Mouse (Mus musculus) lung, postnatal 0 days (tissue): ENCODE data around the gene Gm16181. TPM values are rescaled to one million over a fixed set of nuclear protein-coding genes. Genes with fewer than 3 reads are reported as not detected.

Experiments
- ATAC-seq: fragments of 200-750 bp; cut with Nextera tagmentation; 2 replicates; pipeline ENCODE4 v1.8.0; 2017; ENCODE audit warnings: moderate library complexity
- DNase-seq: peaks from one replicate; pipeline ENCODE4 v3.0.0-alpha.2; 2016; ENCODE audit warnings: low spot score
- H3K27ac ChIP-seq: fragments of 300-500 bp; sonication (generic); 2 replicates; pipeline ENCODE4 v1.5.1; 2014; ENCODE audit warnings: antibody characterized with exemption, mild to moderate bottlenecking, low read length, mixed read lengths
- H3K27me3 ChIP-seq: fragments of 300-500 bp; sonication (generic); replicated peaks from 2 replicates; pipeline ENCODE4 v1.6.1; 2014; ENCODE audit warnings: low read length, mixed read lengths; ENCODE audit not compliant: insufficient read depth
- H3K36me3 ChIP-seq: fragments of 300-500 bp; sonication (generic); 2 replicates; pipeline ENCODE4 v1.6.1; 2014; ENCODE audit warnings: low read length, mixed read lengths; ENCODE audit not compliant: insufficient read depth
- H3K4me1 ChIP-seq: fragments of 300-500 bp; sonication (generic); 2 replicates; pipeline ENCODE4 v1.6.1; 2014; ENCODE audit warnings: antibody characterized with exemption, low read depth, low read length, mixed read lengths; ENCODE audit not compliant: insufficient read depth
- H3K4me2 ChIP-seq: fragments of 300-500 bp; sonication (generic); replicated peaks from 2 replicates; pipeline ENCODE4 v1.6.1; 2014; ENCODE audit warnings: low read depth, mild to moderate bottlenecking, low read length, moderate library complexity, mixed read lengths
- H3K4me3 ChIP-seq: fragments of 300-500 bp; sonication (generic); 2 replicates; pipeline ENCODE4 v1.5.1; 2014; ENCODE audit warnings: low read depth, low read length
- H3K9ac ChIP-seq: fragments of 300-500 bp; sonication (generic); replicated peaks from 2 replicates; pipeline ENCODE4 v1.6.1; 2014; ENCODE audit warnings: low read depth, mild to moderate bottlenecking
- H3K9me3 ChIP-seq: fragments of 300-500 bp; sonication (generic); 2 replicates; pipeline ENCODE4 v1.6.1; 2016; ENCODE audit warnings: low read length, mixed read lengths
- CTCF ChIP-seq: IDR thresholded peaks from 2 replicates; pipeline ENCODE4 v1.5.1; 2016; ENCODE audit warnings: antibody characterized with exemption, mild to moderate bottlenecking
- EP300 ChIP-seq: IDR thresholded peaks from 2 replicates; pipeline ENCODE4 v1.6.1; 2016; ENCODE audit warnings: antibody characterized with exemption, mild to moderate bottlenecking, control low read depth
- WGBS: fragments of 180-500 bp; shearing (Covaris S2); extraction: QIAGEN DNeasy Blood & Tissue Kit; methylation state at CpG from one replicate; pipeline ENCODE4 v1.1.7; 2014; 5-methylcytosine and 5-hydroxymethylcytosine counted together
- polyA plus RNA-seq: library from polyadenylated mRNA; unstranded; fragments of >200 nt; fragmentation: Nextera tagmentation; extraction: Ambion mirVana; gene quantifications from 2 replicates; pipeline ENCODE4 v1.2.1, GENCODE M21; 2015

Gm16181 gene
- polyA plus RNA-seq, 1 experiment from 2014 or later = not detected

- Histone ChIP-seq H3K9ac (no peak overlapping the region), H3K36me3 (no peaks in the 10 kb centered on the region), H3K27me3 (no peaks in the 10 kb centered on the region), H3K4me1 (no peaks in the 10 kb centered on the region), H3K4me2 (no peak overlapping the region), H3K4me3 (no peak overlapping the region), H3K27ac (no peak overlapping the region), H3K9me3 (no peaks in the 10 kb centered on the region)
- WGBS = 30% methylated on average over 3 of the region's 3 CpGs
- TF ChIP-seq EP300 (no peak), CTCF (no peak)
- no peak for DNase-seq
- no peak for ATAC-seq
Observed at GRCm38 (mm10) chr17:35210593-35210992, 10.0 kb upstream of the Gm16181 start.

GRCm38 (mm10) chr17:35213071-35213470 is 7.6 kb upstream of the Gm16181 start:
- DNase-seq (no peak), ATAC-seq (no peak)
- H3K36me3 ChIP-seq = no peaks in the 10 kb centered on the region
- H3K4me3 ChIP-seq = no peak overlapping the region
- no peaks in the 10 kb centered on the region for H3K4me1 ChIP-seq
- H3K27me3 ChIP-seq = no peaks in the 10 kb centered on the region
- 91% methylated on average over 5 of the region's 5 CpGs for WGBS
- H3K4me2 ChIP-seq = no peak overlapping the region
- TF ChIP-seq EP300 (no peak), CTCF (no peak)
- H3K9me3 ChIP-seq = no peaks in the 10 kb centered on the region
- H3K9ac ChIP-seq = no peak overlapping the region
- no peak overlapping the region for H3K27ac ChIP-seq

- Histone ChIP-seq H3K4me3 (no peak overlapping the region), H3K4me2 (peak overlapping the region; percentile 28; the same call in 1 of the 2 replicates), H3K4me1 (peaks cover 10% of the 10 kb centered on the region), H3K36me3 (0 out of 2 replicates have a peak, but pooled peaks cover 5% of the 10 kb centered on the region), H3K27me3 (no peaks in the 10 kb centered on the region), H3K27ac (peak overlapping the region; percentile 54), H3K9ac (no peak overlapping the region), H3K9me3 (no peaks in the 10 kb centered on the region)
- peak; percentile 53 for DNase-seq
- peak; percentile 63 for ATAC-seq
- no peak for TF ChIP-seq CTCF
- TF ChIP-seq EP300 = no peak
- WGBS = 68% methylated on average over 18 of the region's 18 CpGs
Observed at GRCm38 (mm10) chr17:35218516-35219193, 2.0 kb upstream of the Gm16181 start.

GRCm38 (mm10) chr17:35219601-35220041 is 1.0 kb upstream of the Gm16181 start:
- Histone ChIP-seq H3K27ac (no peak overlapping the region), H3K36me3 (0 out of 2 replicates have a peak, but pooled peaks cover 5% of the 10 kb centered on the region), H3K4me1 (peaks cover 10% of the 10 kb centered on the region), H3K9ac (no peak overlapping the region), H3K4me2 (0 out of 2 replicates have a peak overlapping the region, but pooled peaks have one; percentile 3), H3K9me3 (no peaks in the 10 kb centered on the region), H3K4me3 (no peak overlapping the region), H3K27me3 (no peaks in the 10 kb centered on the region)
- 54% methylated on average over 6 of the region's 6 CpGs for WGBS
- DNase-seq (peak; percentile 33), ATAC-seq (no peak)
- TF ChIP-seq EP300 = no peak
- no peak for TF ChIP-seq CTCF

- peak; percentile 51 for DNase-seq
- 60% methylated on average over 6 of the region's 6 CpGs for WGBS
- TF ChIP-seq EP300 = no peak
- no peak for TF ChIP-seq CTCF
Observed at GRCm38 (mm10) chr17:35222299-35222698, 1.7 kb downstream of the Gm16181 start.

GRCm38 (mm10) chr17:35224641-35225040 is 4.0 kb downstream of the Gm16181 start:
- 0 out of 2 replicates have a peak, but pooled peaks cover 11% of the 10 kb centered on the region for H3K36me3 ChIP-seq

More at GRCm38 (mm10) chr17:35222299-35222698, 1.7 kb downstream of the Gm16181 start:
- H3K4me3 ChIP-seq = no peak overlapping the region
- no peaks in the 10 kb centered on the region for H3K9me3 ChIP-seq
- 0 out of 2 replicates have a peak overlapping the region, but pooled peaks have one; percentile 26 for H3K27ac ChIP-seq
- no peaks in the 10 kb centered on the region for H3K27me3 ChIP-seq
- no peak overlapping the region for H3K4me2 ChIP-seq
- H3K9ac ChIP-seq = no peak overlapping the region
- H3K4me1 ChIP-seq = peaks cover 10% of the 10 kb centered on the region
- ATAC-seq = peak; percentile 27
- 0 out of 2 replicates have a peak, but pooled peaks cover 11% of the 10 kb centered on the region for H3K36me3 ChIP-seq

More at GRCm38 (mm10) chr17:35224641-35225040, 4.0 kb downstream of the Gm16181 start:
- H3K4me2 ChIP-seq = no peak overlapping the region
- no peak overlapping the region for H3K4me3 ChIP-seq
- H3K27ac ChIP-seq = no peak overlapping the region
- H3K27me3 ChIP-seq = no peaks in the 10 kb centered on the region
- DNase-seq = no peak
- H3K4me1 ChIP-seq = peaks cover 6% of the 10 kb centered on the region
- no peak for TF ChIP-seq EP300
- TF ChIP-seq CTCF = no peak
- H3K9ac ChIP-seq = no peak overlapping the region
- 96% methylated on average over 4 of the region's 4 CpGs for WGBS
- H3K9me3 ChIP-seq = no peaks in the 10 kb centered on the region
- ATAC-seq = no peak
